Mouse (Mus musculus) gastrocnemius, postnatal 4 days (tissue): Measurements from ENCODE around the gene Hdac5. TPM values are rescaled to one million over a fixed set of nuclear protein-coding genes. Genes with fewer than 3 reads are reported as not detected.

ENCODE experiments used
- DNase-seq, 2 experiments: peaks; one replicate each; pipeline ENCODE4 v3.0.0; 2021 to 2022; ENCODE audit warnings: low spot score in 2 of 2, mixed read lengths in 2 of 2
- total RNA-seq, 2 experiments: library from RNA; stranded (reverse); gene quantifications; 2 replicates each; pipeline ENCODE4 v1.2.3; 2021

Hdac5 gene
- total RNA-seq, 2 experiments from 2014 or later = 110 to 112 TPM

DNA sequence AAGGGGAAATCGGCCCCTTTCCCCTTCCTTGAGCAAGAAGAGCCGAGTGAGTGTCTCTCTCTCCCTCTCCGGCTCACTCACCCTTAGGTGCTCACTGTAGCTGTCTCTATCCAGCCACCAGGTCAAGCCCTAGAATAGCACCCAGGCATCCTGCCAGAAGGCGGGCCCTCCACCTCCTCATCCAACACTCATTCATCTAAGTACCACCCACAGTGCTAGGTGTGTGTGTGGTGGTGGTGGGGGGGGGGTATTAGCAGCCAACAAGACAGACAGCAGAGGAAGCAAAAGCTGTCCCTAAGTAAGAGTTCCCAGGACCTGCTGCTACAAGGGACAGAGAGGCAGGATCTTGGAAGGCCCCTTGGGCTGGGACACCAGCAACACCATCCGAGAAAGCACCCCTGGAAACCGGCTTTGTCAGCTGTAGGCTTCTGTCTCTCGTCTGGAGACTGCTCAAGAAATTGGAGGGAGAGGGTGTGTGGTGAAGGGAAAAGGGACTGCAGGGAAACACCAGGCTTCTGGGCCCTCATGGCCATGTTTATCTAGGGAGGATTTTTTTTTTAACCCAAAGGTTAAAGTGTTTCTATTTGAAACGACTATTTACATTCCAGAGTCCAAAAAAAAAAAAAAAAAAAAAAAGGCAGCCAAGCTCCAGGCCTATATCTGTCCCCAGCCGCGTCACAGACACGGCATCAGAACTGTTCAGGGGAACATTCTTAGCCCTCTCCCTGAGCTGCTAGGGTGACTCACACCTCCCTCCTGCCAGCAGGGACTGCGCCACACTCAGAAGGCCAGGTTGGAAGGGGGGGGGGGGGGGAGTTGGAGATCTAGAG lies 13.7 kb downstream of the Hdac5 start:
- DNase-seq = no peak

DNA sequence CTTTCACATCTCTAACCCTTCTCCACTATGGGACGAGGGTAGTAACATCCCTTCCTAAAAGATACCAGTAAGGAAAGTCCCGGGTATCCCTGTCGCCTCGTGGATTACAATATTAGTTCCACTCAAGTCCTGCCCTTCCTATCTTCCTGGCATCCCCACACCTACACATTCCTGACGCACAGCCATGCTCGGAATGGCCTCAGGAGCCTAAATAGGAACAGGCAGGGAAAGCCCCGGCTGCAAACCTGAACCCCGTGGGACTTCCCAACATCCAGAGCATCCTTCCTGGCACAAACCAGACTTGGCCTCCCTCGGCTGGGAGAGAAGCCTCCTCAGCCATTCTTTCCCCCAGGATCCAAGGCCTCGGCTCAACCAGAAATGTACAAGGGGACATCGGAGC lies 14.5 kb downstream of the Hdac5 start:
- no peak for DNase-seq

DNA sequence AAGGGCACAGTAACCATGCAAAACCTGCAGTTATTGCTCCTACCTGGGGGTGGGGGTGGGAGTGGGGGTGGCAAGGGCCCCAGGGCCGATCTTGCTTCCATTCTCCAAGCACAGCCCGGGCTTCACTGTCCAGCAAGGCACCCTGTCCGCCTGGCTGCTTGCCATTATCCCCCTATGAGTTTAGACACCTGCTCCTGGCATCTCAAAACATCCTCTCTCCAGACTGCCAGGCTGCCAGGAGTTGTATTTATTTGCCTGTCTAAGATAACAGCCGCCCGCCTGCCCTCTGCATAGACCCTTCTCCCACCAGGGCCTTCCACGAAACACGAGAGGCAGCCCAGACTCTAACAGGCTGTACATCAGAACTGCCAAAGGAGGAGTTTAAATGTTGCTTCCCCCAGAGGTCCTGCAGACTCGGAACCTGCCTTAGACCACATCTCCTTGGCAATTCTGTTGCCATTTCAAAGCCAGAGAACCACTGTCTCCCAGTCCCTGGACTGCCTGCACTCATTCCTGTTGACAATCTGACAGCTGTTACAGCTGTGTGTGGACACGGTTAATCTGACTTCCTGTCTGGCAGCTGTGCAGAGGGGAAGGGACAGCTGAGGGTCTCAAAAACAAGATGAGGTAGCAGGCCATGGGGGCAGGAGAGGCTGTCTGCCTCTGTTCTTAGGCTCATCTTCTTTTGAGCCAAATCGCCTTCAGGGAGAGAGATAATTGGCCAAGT lies 15.4 kb downstream of the Hdac5 start:
- no peak for DNase-seq

DNA sequence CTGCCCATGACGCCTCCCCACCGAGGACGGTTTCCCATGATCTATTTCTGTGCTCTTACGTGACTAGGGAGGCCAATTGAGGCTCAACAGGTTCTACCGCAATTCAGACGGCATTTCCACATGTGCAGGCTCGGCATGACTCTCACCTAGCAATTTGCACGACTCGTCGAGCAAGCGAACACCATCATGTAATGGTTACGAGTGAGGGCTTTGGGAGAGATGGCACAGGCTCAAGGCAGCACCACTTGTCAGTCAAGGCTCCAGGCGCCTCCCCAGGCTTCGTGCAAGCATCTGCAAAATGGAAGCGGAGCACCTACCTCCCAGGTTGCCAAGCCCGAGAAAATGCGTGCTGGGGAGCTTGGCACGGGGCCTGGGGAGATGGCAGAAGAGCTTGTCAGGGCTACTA lies 18.0 kb downstream of the Hdac5 start:
- DNase-seq = no peak

DNA sequence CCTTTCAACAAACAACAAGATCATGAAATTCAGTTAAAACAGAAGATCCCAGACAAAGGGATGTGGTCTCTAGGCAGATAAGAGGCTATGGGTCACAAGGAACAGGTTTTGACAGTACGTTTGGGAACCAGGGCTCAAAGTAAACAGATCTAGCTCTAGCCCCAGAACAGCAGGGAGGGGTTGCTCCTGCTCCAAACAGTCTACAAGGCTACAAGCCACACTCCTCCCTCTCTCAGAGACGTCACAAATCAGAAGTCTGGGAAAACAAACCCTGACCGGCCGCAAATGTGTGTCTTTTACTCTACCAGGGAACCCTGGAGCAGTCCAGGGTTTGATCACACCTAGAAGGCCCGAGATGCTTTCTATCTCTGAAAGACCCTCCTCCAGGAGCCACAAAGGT lies 19.0 kb downstream of the Hdac5 start:
- DNase-seq = no peak

DNA sequence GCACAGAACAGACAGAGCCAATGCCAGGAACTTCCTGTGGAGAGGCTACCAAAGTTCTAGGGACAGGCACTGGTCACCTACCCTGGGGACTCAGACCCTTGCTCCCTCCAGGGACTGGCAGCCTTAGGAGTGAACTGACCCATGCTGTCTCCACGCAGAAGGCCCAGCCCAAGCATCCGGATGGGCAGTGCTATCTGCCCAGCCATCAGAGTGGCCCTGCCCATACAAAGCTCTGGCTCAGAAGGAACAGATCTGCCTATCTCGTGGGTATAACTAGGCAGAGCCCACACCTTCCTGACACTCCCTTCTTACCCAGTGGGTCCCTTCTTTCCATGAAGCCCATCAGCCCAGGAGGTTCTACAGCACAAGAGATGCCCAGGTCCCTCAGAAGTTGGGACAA lies 19.8 kb downstream of the Hdac5 start:
- no peak for DNase-seq

DNA sequence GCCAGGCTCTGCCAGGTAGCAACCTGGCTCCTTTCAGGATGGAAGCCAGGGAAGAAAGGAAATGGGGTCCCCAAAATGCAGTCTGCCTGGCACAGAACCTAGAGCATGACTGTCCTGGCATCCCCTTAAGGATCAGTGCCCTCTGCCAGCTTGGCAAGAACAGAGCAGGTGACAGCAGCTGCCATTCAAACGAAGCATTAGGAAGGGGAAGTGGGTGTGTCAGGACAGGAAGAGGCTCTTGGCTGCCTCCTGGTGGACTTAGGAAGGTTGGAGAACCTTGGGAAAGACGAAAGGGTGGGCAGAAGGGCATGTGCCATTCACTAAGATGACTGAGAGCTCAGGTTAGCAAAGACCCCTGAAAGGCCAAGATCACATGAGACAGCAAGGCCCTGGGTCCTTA lies 20.2 kb downstream of the Hdac5 start:
- no peak for DNase-seq

DNA sequence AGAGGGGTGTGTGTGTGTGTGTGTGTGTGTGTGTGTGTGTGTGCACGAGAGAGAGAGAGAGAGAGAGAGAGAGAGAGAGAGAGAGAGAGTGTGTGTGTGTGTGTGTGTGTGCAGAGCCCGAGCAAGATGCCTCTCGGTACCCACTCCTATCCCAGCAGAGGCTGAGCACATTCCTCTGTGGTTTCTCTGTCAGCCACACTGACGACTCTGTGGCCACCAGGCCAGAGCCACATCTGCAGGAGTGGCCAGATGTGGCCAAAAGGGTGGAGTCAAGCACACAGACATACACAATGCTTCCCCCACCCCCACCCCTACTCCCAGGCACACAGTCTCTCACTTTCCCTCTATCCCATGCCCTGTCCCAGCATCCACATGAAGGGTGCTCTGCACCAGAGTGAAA lies 21.1 kb downstream of the Hdac5 start:
- DNase-seq = no peak

DNA sequence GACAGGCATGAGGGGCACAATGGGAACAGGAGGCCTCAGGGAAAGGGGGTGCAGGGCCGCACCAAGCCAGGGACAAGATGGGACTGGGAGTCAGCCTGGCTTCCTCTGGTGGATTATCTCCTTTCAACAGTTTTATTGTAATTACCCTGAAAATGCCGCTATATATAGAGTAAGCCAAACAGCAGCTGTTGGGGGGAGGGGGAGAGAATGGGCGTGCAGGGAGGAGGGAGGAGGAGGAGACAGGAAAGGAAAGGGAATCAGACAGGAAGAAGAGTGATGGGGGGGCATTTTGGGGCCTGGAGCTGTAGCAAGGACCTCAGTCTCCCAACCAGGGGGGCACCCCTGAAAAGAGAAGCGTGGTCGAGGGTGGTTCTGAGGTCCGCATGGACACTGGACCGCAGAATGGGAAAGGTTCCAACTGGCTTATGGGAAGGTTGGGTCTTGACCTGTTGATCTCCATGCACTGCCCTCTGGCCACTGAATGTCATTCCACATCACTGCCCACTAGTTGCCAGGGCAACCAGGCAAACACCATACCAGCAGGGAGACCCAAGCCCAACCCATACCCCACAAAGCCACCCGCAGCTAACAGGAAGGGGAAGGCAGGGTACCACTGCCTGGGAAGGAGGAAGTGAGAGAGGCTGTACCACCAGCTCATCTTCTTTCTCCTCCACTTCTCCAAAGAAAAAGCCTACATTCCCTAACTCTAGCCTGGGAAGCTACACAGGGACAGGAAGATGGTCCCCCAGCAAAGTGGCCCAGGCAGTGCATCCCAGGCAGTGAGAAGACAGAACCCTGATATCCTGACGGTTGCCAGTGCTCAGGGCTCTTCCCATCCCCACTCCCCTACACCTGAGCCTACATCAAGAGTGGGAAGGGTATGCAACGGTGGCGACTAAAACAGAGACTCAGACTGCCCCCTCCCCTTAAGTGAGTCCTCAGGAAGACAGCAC lies 21.9 kb downstream of the Hdac5 start:
- DNase-seq = peak in 1 of 2 experiments; percentile 11

DNA sequence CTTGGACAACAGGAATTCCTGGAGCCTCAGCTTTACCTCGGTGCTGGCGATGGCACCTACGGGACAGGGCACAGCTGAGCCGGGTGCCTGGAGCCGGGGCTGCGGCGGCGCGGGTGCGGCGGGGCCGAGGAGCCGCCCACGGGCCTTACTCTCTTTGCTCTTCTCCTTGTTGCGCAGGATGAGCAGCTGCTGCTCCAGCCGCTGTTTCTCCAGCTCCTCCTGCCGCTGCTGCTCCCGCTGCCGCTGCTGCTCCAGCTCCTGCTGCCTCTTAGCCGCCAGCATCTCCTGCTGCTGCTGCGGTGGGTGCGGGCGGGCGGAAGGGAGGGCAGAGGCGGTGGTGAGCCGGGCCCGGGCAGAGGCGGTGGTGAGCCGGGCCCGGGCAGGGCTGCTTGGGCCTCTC lies 23.5 kb downstream of the Hdac5 start:
- DNase-seq = no peak

DNA sequence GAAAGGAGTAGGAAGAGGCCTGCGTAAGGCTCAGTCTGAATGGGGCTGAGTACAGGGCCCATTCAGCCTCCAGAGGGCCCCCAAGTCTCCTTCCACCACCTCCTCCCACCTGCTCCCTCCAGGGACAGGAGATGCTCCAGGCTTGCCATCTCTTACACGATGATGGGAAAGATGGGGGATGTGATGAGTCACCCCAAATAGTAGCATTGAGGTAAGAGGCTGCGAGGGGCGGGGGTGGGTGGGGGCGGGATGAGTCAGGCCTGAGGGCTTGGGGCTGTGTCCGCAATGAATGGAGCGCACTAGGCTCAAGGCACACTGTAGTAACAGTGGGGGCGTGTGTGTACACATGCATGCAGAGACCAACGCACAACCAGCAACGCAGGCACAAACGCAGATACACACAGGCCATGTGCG lies 28.6 kb downstream of the Hdac5 start:
- peak in 1 of 2 experiments; percentile 8 for DNase-seq

DNA sequence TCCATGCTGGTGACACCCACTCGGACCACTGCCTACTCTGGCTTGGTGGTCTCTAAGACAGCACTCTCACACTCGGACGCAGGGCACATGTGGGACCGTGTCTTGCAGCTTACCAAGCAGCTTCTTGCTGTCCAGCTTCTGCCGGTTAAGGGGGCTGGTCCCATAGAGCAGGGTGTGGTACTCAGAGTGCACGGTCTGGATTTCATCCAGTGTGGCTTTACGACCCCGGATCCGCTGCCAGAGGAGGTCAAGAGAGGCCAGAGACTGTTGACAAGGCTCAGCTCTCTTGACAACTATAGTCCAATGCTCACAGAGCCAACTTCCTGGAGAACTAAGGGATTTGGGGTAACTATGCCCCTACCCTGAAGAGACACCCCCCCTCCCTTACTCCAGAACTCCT lies 30.1 kb downstream of the Hdac5 start:
- DNase-seq = peak in 1 of 2 experiments; percentile 24

DNA sequence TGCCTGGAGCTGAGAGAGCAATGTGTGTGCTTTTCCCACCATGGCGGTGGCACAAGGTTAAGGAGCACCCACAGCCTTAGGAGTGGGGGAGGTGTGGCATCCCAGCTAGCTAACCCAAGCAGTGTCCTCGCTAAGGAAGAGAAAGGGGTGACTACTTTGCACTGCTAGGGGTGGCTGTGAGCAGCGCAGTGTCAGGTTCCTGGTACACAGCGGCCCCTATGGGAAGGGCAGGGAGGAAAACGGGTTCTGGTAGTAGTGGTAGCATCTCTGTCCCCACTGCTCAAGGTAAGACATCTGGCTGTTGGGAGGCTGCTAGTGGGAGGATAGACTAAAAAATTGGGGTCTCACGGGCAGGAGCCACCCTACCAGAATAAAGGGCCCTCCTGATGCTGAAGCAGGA lies 31.7 kb downstream of the Hdac5 start:
- DNase-seq = peak in 1 of 2 experiments; percentile 4

DNA sequence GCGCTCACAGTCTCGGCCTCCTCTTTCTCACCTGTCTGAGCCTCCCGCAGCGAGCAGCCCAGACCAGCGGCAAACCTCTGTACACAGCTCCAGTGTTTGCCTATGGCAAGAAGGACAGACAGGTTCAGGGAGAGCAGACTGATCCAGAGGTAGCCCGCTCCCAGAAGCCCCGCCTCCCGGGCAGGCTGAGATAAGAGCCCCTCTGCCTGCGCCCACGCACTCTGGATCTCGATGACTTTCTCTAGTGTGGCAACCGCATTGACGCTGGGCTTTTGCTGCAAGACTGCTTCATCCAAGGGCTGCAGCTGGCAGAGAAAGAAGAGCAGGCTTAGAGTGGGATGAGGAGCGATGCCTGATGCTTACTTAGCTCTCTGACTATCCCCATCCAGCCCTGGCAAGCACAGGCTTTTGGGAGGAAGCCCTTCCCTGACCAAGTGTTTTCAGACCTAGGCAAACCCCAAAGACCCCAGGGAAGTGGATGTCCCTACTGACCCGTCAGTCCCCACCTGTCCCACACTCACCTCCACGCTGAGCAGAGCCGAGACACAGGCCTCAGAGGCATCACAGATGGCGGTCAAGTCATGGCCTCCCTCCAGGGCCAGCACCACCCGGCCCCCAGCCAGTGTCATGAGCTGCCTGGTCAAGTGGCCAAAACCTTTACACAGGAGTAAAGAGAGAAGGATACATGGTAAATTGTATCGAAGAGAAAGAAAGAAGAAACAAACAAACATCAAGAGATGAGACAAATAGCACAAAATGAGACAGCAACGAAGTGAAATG lies 33.8 kb downstream of the Hdac5 start:
- DNase-seq = no peak

DNA sequence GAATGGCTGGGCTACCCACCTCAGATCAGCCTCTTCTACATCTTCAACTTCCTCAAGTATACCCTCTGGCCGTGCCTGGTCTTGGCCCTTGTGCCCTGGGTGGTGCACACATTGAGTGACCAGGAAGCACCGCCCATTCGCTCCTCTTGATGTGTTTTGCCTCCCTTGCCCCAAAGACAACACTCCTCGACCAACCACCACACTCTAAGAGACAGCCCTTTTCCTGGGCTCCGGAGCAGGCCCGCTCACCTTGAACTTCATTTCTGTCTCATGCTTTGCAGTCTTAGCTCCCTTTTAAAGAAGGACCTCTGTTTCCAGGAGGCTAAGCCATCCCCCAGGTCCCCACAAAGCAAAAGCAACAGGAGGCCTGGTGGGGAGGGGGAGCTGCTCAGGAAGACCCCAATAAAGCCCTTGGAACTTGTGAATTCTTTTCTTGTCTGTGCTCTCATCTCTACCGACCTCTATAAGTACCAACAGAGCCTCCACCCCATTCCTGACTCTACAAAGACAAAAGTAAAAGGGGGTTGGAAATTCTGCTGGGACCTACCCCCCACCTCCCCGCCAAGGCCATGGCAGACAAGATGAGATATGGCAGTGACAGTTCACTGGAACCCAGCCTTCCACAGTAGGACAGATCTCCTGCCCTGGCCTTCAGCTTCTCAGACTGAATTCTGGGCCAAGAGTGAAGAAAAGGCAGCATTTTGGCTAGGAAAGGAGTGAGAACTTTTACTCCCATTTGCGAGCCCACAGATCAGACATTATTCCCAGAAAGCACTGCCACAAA lies 36.1 kb downstream of the Hdac5 start:
- no peak for DNase-seq

DNA sequence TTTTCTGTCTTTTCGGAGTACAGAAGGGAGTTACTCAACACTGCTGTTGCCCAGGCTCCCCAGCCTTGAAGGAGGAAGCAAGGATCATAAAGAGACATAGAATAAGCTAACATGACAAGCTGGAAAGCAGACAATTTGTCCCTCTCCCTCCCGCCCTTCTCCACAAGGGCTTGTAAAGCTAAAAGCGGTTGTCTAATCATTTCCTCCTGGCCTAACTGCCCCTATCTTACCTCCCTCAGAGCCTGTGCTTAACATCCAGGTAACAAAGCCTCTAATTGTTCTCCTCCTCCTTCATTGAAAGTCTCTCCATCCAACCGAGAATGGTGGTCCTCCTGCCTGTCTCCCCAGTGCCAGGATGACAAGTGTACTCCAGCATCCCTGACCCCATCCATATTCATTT lies 39.1 kb downstream of the Hdac5 start:
- DNase-seq = no peak

DNA sequence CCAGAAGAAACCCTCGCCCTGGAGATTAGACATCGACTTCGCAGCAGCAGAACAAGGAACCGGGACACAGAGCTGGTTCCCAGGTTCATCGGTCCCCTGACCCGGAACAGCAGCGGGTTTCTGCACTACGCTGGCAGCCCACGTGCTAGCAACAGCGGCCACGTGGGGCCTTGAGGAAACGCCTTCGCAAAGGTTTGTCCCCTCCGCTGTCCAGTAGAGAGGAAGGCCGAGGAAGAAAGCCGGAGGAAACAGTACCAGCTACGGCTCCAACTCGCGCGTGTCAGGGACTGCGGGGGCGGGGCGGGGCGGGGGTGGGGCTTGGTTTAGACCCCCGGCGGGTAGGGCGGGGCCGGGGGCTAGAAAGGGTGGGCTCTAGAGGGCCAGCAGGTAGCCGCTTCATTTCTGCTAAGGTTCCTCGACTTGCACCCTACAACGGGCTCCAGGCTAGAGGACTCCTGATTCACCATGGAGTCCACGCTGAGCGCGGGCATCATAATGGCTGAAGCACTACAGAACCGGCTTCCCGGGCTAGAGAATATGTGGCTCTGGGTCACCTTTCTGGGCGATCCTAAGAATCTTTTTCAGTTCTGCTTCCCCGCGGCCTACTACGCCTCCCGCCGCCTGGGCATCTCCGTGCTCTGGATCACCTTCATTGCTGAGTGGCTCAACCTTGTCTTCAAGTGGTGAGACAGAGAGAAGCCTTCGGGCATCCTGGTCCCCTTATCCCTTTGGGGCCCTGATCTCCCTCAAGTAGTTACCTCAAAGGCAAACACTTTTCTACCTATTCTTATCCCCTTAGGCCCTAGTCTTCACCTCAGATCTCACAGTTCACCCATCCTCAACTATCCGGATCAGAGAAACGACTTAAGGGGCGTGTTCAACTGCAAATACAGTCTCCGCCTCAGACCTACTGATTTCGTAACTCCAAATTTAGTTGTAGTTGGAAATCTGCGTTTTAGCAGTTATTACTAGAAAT lies 40.2 kb downstream of the Hdac5 start, which contains the start of gene G6pc3:
Gene G6pc3, plus strand, starts transcription at position 160 of the 976 bp plus-strand sequence.
- DNase-seq = peak; percentile 74 to 89

DNA sequence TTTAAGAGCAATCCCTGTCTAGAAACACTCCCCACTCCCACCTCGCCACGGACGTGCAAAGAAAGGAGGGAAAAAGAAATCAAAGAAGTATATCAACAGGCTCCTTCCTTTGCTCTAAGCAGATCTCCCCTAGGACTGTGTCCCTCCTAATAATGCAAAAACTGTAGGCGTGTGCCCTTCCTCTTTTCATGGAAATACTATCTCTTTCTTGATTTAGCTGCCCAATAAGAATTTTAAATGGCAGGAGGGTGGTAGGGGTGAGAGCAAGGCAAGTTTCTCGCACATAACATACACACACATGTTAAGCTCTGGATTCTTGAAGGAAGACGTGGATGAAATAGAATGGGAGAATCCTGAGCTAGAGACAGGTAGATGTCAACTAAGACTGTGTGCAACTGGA lies 41.0 kb downstream of the Hdac5 start:
- no peak for DNase-seq

DNA sequence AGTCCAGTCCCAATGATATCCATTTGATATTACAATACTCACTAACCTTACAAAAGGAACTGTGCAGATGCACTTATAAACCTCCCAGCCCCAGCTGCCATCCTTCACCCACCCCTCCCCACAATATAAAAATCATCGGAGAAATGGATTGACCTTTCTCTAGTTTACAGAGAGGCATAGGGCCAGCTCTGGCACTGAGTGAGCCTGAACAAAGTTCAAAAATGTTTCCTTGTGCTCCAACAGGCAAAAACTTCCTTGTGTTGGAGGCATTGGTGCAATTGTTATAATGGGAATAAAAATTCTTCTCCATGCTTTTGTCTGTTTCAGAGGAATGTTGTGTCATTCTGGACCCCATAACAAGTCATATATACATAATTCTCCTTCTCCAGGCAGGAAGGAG lies 43.7 kb downstream of the Hdac5 start:
- no peak for DNase-seq
